Mouse (Mus musculus) megakaryocyte, embryonic 14.5 days (primary cell): ENCODE data around the gene Gm47283.

Experiments used
- FLI1 ChIP-seq: IDR thresholded peaks from 2 replicates; pipeline ENCODE4 v1.6.1; 2012; ENCODE audit warnings: low read length, inconsistent platforms, mixed read lengths
- GATA1 ChIP-seq: IDR thresholded peaks from 3 replicates; pipeline ENCODE4 v1.6.1; 2012; ENCODE audit warnings: mixed read lengths, low read length, inconsistent platforms, borderline replicate concordance

GRCm38 (mm10) chrY:90737606-90738430 lies 46.7 kb upstream of the Gm47283 start:
- TF ChIP-seq GATA1, result no peak
- TF ChIP-seq FLI1, result no peak
